Mouse (Mus musculus): Measurements from ENCODE around the gene Col1a1.

Gene Col1a1

DNA sequence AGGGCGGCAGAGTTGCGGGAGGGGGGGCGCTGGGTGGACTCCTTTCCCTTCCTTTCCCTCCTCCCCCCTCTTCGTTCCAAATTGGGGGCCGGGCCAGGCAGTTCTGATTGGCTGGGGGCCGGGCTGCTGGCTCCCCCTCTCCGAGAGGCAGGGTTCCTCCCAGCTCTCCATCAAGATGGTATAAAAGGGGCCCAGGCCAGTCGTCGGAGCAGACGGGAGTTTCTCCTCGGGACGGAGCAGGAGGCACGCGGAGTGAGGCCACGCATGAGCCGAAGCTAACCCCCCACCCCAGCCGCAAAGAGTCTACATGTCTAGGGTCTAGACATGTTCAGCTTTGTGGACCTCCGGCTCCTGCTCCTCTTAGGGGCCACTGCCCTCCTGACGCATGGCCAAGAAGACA lies at the start of gene Col1a1:
TSS of gene Col1a1 (plus strand) at position 180 of the 400 bp plus-strand sequence.
- peak; percentile 60 for DNase-seq (ENCODE audit: low spot score)

DNA sequence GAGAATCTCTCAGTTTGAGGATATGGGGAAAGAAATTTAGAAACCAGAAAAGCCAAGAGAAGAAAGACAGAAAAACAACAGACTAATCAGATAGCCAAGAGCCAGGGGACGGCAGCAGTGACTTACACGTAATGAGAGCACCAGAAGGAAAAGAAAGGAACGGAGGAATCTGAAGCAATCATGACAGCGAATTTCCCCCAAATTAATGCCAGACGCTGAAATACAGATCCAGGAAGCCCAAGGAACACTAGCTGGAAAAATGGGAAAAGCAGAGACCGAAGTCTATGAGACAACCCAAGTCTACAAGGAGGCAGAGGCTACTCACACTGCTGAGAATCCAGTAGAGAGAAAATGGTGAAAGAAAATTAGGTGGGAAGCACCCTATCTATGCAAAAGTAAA lies 44.9 kb upstream of the Col1a1 start:
- DNase-seq (ENCODE audit: low spot score), result no peak

DNA sequence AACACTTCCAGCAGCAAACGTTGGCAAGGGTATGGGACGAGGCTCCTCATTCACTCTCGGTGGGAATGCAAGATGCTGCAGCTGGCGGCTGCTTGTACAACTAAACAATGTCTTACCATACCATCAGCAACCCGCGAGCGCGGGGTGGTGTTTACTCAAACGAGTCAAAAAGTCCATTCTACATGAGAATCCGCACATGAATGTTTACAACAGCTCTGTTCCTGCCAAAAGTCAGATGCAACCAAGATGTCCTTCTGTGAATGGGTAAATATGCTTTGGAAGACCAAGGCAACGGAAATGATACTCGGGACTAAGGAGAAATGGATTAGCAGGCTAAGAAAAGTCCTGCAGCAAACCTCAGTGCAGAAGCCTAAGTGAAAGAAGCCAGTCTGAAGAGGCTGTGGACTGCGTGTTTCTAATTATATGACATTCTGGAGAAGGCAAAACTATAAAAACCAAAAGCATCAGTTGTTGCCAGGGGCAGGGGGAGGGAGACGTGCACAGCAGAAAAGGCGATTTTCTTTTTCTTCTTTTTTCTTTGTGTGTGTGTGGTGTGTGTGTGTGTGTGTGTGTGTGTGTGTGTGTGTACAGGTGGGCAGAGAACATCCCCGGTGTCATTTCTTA lies 39.2 kb upstream of the Col1a1 start:
- DNase-seq (ENCODE audit: low spot score), result no peak

DNA sequence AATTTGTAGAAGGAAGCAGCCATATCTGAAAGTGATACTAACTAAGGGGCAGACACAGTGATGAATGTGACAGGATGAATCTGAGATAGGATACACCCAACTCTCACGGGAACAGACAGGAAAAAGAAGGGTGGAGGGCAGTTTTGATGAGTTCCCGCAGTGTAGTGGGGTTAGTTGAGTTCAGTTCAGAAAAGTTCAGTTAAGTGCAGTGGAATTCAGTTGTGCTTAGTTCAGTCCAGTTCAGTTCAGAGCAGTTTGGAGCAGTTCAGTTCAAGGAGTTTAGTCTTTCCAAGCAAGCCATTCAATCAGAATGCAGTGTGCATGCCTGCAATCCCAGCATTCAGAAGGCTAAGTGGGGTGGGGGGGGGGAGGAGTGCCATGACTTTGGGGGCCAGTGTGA lies 34.8 kb upstream of the Col1a1 start:
- no peak for DNase-seq (ENCODE audit: low spot score)

DNA sequence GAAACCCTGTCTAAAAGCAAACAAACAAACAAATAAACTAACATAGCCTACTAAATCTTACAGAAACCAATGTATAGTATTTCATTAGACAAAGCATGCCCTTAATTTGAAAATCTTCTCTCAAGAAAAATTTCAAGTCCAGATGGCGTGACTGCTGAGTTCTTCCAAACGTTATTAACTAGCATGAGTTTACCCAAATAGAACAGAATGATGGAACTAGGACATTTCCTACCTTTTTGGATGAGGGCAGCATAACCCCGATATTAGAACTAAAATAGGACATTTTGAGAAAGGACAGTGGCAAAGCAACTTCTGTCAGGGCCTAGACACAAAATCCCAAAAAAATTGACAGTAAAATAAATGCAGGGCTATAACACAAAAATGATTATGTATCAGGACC lies 31.7 kb upstream of the Col1a1 start:
- no peak for DNase-seq (ENCODE audit: low spot score)

DNA sequence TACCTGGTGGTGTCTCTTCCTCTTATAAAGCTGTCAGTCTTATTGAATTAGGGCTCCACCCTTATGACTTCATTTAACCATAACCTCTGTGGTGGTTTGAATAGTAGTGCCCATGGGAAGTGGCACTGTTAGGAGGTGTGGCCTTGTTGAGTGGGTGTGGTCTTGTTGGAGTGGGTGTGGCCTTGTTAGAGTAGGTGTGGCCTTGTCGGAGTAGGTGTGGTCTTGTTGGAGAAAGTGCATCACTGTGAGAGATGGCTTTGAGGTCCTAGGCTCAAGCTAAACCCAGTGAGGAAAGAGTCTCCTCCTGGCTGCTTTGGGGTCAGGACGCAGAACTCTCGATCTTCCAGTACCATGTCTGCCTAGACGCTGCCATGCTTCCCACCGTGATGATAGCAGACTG lies 25.1 kb upstream of the Col1a1 start:
- DNase-seq (ENCODE audit: low spot score), result no peak

DNA sequence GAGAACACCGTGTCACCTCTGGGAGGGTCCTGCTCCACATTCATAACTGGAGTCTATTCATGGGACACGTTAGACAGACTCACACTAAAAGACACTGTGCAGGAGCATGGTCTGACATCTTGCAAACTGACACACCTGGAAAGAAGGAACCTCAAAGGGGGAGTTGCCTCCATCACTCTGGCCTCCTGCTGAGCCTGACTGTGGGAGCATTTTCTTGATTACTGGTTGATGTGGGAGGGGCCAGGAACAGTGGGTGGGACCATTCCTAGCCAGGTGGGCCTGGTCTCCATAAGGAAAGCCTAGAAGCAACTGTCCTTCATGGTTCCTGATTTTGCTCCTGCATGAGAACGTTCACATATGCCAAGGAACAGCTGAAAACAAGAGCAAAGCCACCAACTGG lies 23.5 kb upstream of the Col1a1 start:
- no peak for DNase-seq (ENCODE audit: low spot score)

DNA sequence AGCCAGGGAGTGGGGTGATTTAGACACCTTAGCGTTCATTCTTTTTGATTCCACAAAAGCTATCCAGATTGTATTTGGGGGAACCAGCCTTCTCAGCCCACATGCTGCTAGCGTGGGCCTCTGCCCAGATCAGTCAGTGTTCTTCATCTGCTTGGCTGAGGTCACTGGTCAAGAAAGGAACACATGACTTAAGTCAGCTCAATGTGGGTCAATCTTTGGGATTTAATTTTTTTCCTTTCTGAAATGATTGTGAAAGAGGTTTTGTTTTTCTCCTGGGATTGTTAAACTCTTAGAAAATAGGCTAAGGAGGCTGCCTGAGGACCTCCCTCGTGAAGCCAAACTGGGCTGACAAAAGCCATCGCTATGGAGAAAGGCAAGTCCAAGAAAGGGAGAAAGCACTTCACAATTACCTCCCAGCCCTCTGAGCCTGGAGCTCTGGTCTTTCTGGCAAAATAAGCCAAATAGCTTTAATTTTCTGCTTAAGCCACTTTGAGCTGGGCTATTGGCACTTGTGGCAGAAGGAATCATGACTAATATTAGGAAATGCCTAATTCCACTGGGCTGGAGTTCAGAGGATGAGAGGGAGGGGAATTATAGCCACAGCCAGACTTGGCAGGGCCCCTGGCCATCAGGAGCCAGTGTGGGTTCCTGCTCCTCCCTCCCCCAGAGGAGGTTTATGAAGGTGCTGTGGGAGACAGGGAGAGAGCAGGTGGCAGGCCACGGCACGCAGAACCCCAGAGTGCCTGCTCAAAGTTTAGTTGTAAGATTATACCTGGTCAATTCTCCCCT lies 22.5 kb upstream of the Col1a1 start:
- DNase-seq (ENCODE audit: low spot score), result peak; percentile 94

DNA sequence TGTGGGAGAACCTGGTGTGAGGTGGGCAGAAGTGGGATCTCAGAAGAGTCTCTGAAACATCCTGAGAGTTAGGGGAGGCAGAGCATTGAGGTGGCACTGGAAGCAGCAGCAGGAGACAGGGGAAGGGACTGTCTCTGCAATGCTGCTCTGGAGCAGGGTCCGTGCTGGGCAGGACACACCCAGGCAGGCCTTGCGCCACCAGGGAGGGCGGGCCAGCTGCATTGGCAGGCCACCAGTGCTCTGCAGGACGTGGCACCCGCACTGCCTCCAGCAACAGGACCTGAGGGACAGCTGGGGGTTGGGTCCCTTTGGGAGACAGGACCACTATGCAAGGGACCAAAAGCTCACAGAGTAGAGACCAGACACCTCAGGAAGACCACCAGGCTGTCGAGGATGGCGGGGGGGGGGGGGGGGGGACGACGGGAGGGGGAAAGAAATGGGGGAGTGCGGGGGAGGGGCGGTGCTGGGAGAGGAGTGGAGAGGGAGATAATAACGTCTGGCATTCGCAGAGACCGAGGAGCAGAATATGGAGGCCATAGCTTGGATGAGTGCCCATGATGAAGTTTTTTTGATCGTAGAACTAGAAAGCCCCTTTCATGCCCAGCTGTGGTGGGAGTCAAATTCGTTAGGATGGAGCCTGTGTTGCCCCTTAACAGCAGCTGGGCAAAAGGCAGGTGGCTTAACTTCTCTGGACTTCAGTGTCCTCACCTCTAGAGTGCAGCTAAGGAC lies 20.2 kb upstream of the Col1a1 start:
- peak; percentile 83 for DNase-seq (ENCODE audit: low spot score)

DNA sequence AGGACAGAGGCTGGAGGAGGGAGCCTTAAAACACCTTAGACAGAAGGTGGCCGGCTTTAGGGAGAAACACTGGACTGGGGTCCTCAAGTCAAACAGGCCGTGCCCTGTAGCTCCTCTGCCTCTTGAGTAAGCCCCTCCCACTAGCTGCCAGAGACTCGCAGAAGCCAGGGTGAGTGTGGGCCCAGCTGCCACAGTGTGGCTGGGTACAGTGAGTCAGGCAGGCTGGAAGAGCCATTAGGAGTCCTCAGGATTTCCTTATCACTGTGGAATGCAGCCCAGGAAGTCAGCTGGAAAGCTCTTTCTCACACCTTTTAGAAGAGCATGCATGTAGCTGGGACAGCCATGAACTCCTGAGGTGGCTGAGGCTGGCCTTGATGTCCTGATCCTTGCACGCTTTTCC lies 19.5 kb upstream of the Col1a1 start:
- DNase-seq (ENCODE audit: low spot score), result peak; percentile 68

DNA sequence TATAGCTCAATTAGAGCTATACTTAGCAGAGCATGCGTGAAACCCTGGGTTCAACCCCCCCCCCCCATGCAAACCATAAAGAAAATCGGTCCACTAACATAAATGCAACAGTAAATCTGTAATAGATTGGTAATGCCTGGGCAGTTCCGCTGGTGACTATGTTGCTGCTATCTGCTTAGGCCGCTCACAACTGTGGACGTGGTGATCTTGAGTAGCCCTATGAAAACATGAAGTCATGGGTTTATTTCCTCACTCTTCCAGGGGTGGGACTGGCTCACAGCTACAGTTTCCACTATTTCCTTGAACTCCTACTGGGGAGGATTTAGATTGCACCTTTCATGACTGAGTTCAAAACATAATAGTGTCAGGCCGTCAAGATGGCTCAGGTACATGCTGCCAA lies 18.3 kb upstream of the Col1a1 start:
- DNase-seq (ENCODE audit: low spot score), result no peak

DNA sequence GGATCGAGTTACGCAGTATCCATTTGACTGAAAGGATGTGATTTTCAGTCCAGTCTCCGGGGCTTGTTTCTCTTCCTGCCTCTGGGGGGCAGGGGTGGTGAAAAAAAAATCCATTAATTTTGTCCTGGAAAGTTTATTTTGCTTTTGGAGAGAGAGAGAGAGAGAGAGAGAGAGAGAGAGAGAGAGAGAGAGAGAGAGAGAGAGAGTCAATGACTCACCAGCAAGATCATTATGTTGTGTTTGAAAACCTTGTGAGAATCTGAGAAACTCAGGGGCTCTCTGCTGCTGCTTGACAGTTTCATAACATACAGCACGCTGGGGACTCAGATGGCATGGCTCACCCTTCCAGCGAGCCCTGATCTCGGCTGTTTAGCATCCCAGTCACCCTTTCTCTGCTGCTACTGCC lies 15.0 kb upstream of the Col1a1 start:
- DNase-seq (ENCODE audit: low spot score), result no peak

DNA sequence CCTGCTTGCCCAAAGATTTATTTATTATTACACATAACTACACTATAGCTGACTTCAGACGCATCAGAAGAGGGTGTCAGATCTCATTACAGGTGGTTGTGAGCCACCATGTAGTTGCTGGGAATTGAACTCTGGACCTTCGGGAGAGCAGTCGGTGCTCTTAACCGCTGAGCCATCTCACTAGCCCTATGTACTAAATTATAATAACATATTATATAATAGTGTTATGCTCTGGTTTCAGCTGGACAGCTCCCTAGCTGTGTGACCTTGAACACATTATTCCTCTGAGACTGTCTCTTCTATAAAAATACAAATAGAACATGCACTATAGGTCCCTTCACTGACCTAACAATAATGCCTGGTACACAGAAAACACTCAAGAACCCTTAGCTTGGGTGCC lies 11.0 kb upstream of the Col1a1 start:
- no peak for DNase-seq (ENCODE audit: low spot score)

DNA sequence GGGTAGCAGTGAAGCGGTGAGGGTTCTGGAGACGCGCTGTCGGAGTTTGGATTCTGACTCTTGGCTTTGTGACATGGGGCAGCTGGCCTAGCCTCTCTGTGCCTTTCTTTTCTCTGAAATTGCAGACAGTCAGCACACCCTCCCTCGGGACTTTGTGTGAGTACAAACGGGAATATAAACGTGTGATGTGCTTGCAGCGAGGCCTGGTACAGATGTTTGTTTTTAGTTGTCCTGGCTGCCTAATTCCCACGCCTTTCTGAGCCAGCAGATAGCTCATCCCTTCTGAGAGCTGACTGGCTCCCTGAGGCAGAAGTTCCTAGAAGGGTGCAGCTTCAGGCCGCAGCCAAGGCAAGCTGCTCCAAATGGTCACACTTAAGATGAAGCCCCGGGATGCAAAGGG lies 9.6 kb upstream of the Col1a1 start:
- peak; percentile 66 for DNase-seq (ENCODE audit: low spot score)

DNA sequence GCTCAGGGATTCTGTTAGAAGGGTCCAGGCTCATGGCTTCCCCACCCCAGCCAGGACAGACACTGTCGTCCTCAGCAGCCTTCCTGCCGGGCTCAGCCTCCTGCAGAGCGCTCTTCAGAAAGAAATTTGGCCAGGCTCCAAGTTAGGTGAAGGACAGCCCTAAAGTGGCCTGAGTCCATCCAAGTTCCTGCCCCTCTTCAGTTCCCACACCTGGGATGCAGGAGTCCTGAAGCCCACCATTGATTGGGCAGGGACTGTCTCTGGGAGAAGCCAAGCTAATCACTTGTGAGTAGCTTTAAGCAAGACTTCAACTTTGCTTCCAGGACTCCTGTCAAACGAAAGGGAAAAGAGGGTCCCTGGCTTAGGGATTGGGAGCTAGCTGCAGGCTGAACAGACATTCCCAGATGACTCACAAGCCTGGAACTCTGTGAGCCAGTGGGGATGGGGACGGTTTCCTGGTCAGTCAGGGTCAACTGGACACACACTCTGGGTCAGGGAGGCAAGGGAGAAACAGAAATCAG lies 8.2 kb upstream of the Col1a1 start:
- peak; percentile 59 for DNase-seq (ENCODE audit: low spot score)

DNA sequence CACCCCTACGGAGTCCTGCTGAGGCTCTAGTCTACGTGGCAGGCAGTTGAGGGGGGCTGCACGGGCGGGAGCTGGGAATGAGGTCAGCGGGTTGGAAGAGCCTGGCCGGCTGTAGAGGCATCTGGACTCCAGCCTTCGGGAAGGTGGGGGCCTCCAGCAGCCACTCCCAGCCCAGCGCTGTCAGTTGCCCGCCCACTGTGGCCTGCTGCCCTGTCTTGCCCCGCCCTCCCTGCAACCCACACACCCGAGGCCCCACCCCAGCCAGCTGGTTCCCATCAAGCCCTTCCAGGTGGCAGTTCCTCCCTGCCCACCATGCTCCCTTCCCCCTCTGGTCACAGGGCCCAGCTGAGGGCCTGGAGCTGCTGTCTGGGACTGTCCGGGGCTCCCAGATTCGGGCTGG lies 7.2 kb upstream of the Col1a1 start:
- DNase-seq (ENCODE audit: low spot score), result peak; percentile 84

DNA sequence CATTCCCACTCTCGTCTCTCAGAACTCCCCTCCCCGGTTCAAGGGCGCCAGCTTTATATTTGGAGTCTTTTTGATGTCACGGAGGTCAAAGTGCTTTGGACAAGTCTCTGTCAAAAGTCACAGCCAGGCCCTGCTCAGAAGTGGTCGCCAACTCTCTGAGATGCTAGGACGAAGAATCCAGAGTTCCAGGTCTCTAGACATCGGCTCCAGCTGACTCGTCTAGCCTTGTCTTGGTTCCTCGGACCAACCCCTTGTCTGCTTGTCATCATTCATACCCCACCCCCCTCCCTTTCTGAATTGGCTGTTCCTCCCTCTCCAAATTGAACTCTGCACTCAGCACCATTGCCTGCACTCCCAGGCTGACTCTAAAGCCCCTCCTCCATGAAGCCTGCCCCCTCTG lies 6.4 kb upstream of the Col1a1 start:
- no peak for DNase-seq (ENCODE audit: low spot score)

DNA sequence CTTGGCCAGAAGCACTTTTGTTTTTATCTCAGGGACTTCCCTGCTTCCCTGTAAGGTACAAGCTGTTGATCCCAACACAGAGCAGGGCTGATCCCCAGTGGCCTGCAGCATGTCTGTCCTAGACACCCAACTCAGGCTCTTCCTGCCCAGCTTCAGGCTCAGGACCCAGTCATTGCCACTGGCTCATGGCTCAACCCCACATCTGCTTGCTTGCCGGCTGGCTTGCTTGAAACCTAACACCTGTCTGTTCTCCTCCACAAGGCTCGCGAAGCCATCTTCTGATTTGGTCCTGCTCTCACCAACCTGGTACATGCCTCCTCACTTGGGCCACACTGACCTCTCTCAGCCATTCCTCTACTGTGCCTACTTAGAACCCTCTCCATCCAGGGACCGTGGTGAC lies 5.9 kb upstream of the Col1a1 start:
- DNase-seq (ENCODE audit: low spot score), result no peak

DNA sequence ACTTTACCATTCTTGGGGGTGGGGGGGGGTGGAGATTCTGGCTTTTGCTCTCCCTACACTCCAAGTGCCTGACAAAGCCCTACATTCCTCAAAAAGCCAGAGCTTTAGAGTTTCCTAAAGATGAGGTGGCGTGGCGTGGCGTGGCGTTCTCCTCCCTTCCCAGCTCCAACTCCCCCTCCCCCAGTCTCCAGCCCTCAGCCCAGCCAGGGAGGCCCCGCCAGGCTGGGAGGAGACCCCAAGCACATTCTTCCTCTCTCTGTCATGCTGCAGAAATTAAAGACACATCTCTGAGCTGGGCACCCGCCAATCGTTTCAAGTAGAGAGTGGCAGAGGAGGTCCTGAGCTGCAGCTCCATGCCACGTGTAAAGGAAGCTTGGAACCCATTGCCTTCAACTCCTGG lies 2.4 kb upstream of the Col1a1 start:
- DNase-seq (ENCODE audit: low spot score), result no peak

DNA sequence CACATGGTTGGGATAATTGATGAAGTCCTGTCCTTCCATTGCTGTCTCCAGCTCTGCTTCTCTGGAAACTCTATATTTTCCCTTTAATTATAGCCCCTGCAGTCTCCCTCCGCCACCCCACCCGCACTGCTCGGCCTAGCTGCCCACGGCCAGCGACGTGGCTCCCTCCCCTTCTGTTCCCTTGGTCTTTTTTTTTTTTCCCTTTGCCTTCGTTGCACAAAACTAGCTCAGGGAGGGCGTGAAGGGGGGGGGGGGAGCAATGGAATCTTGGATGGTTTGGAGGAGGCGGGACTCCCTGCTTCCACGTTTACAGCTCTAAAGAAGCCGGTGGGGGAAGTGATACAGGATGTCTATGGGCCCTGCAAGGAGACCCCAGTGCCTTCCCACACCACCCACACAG lies 1.5 kb upstream of the Col1a1 start:
- DNase-seq (ENCODE audit: low spot score), result no peak

DNA sequence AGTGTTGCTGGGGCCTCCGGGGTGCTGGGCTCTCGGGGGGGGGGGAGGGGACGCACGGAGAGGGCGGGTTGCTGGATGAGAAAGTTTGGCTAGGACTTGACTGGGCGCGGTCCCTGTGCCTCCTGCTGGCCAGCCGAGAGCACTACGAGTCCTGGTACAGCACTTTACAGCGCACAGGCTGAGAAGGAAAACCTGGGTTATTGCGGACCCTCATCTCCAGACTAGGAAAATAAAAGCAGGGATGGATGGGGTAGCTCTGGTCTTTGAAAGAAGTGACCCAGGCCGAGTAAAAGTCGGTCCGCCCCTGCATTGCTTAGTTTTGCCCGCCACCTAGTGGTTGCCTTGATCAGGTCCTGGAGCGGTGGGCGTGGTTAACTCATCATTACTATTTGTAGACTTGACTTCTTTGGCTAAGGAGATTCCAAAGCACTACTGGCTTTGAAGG lies 849 bp downstream of the Col1a1 start:
- peak; percentile 94 for DNase-seq (ENCODE audit: low spot score)

DNA sequence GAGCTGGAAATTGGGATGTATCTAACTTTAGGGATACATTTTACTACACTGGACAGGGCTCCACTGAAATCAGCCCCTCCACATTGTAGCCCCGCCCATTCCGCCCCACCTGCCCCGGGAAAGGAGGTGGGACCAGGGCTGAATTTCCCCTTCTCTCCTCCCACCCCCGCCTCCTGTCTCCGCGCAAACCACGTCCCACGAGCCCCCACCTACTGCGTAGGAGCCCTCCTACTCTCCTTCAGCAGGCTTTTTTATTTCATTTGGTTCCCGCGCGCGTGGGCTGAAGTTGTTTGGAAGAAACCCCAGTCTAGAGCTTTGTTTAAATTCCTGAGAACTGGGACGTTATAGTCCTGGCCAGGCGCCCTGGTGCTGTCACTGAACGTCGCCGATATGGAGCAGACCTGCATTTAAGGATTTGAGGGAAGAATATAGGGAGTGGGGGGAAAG lies 1.3 kb downstream of the Col1a1 start:
- no peak for DNase-seq (ENCODE audit: low spot score)

DNA sequence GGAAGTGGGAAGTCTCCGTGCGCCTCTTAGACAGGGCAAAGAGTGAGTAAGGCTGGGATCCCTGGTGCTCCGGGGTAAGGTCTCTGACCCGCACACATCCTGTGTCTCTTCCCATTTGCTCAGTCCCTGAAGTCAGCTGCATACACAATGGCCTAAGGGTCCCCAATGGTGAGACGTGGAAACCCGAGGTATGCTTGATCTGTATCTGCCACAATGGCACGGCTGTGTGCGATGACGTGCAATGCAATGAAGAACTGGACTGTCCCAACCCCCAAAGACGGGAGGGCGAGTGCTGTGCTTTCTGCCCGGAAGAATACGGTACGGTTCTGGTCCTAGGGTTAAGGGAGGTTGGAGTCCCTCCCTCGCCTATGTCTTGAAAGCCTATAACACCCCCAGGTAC lies 1.8 kb downstream of the Col1a1 start:
- no peak for DNase-seq (ENCODE audit: low spot score)
